7 mouse cellular contexts compared by ENCODE assay signal in genomic region chr10:8760598-8760997, GRCm38 (mm10).
A peak's percentile ranks its signal among the peaks of the same experiment; 100 is the strongest.
DNase-seq lines count a peak whose midpoint lies in the region; ATAC-seq and TF ChIP-seq lines count a peak whose summit lies in the region.

No protein-coding gene starts in this region.

- DNase-seq in right cerebral cortex, postnatal 25 days = peak; percentile 25
- DNase-seq in right cerebral cortex, postnatal 4 days = no peak
- DNase-seq in gastrocnemius, postnatal 25 days = peak; percentile 55
- peak; percentile 29 for DNase-seq in layer of hippocampus, adult 9-10 months (ENCODE audit: low spot score)
- DNase-seq in cerebellum, adult 11-12 months = no peak
- DNase-seq in liver, postnatal 0 days = no peak

- ATAC-seq in monocyte, adult 5-6 weeks (replicated peaks; ENCODE audit: insufficient number of reproducible peaks, low FRiP score, low TSS enrichment, poor library complexity, severe bottlenecking) = peak; percentile 59; the same call in 1 of the 2 replicates
- no peak for ATAC-seq in liver, postnatal 0 days

- H3K27ac ChIP-seq in liver, postnatal 0 days (ENCODE audit: low read depth) = no peak overlapping the region

- no peaks in the 10 kb centered on the region for H3K9me3 ChIP-seq in liver, postnatal 0 days (ENCODE audit: low read length)

- no peak for TF ChIP-seq CTCF in liver, postnatal 0 days (IDR thresholded peaks at IDR 0.05; ENCODE audit: low read depth)

- no peak for TF ChIP-seq EP300 in liver, postnatal 0 days (IDR thresholded peaks at IDR 0.05; ENCODE audit: low read depth)

- no peaks in the 10 kb centered on the region; the same call in 1 of the 2 replicates for H3K36me3 ChIP-seq in liver, postnatal 0 days (replicated peaks; ENCODE audit: insufficient read depth, low read length)

- H3K4me1 ChIP-seq in liver, postnatal 0 days (ENCODE audit: insufficient read depth) = peaks cover 3% of the 10 kb centered on the region; the same call in 1 of the 2 replicates

- H3K9ac ChIP-seq in liver, postnatal 0 days (replicated peaks) = no peak overlapping the region

- 47% methylated on average over 4 of the region's 4 CpGs for WGBS in liver, postnatal 0 days (ENCODE audit: insufficient replicate concordance)

- no peak overlapping the region for H3K4me2 ChIP-seq in liver, postnatal 0 days (ENCODE audit: low read depth, low read length)

- no peaks in the 10 kb centered on the region for H3K27me3 ChIP-seq in liver, postnatal 0 days (ENCODE audit: insufficient read depth, low read length)

- no peak overlapping the region for H3K4me3 ChIP-seq in liver, postnatal 0 days (ENCODE audit: low read depth, low read length)

Comparison
In these comparisons a context has a peak if more than half of its experiments do, and no peak if none do; other contexts are left out.
1. DNase-seq: peak in right cerebral cortex, postnatal 25 days (single experiment), gastrocnemius, postnatal 25 days (single experiment) and layer of hippocampus, adult 9-10 months (single experiment); none in right cerebral cortex, postnatal 4 days (single experiment), cerebellum, adult 11-12 months (single experiment) and liver, postnatal 0 days (single experiment).